Mouse (Mus musculus): ENCODE data around the gene Opn3.

- TF ChIP-seq POLR2A (IDR thresholded peaks at IDR 0.05; ENCODE audit: extremely low read depth, insufficient read depth, low read length) (no peak), CTCF (IDR thresholded peaks at IDR 0.05; ENCODE audit: extremely low read depth, insufficient read depth, low read length) (no peak)
Observed at GRCm38 (mm10) chr1:175643496-175644265, 48.9 kb downstream of the Opn3 start.

All from cortical plate, adult 2 months (tissue).